Mouse (Mus musculus) megakaryocyte, embryonic 14.5 days (primary cell): ENCODE measurements around the gene Nradd.

ENCODE experiments used
- FLI1 ChIP-seq: IDR thresholded peaks from 2 replicates; pipeline ENCODE4 v1.6.1; 2012; ENCODE audit warnings: low read length, inconsistent platforms, mixed read lengths
- GATA1 ChIP-seq: IDR thresholded peaks from 3 replicates; pipeline ENCODE4 v1.6.1; 2012; ENCODE audit warnings: mixed read lengths, low read length, inconsistent platforms, borderline replicate concordance

DNA sequence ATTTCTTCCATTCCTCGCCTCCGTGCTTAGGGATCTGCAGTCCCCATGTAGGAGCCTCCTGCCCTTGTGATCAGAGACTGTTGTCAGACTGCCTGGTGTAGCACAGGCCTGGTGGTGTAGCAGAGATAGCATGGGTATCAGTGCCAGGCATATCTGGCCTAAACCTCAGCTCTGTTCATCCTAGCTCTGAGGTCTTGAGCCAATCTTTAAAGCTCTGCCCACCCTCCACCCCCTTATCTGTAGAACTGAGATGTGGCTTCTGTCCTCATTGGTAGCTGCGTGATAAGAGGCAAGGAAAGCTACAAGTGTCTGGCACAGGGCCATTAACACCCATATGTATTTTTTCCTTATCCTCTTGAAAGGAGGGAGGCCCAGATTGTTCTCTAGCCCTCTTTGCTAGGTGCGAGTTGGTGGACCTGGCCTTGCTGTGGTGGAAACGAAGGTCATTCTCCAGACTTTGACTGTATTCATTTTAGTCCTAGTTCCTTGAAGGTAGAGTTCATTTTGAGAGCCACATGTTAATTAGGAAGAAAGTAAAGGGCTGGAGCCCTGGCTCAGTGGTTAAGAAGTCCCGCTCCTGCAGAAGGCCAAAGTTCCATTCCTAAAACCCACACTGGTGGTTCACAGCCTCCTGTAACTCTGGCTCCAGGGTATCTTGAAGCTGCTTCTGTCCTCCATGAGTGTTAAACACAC is 44.5 kb upstream of the Nradd start:
- TF ChIP-seq GATA1, result no peak
- no peak for TF ChIP-seq FLI1
